Mouse (Mus musculus): ENCODE measurements around the gene Miga2. TPM values are rescaled to one million over a fixed set of nuclear protein-coding genes. Genes with fewer than 3 reads are reported as not detected.

Miga2 gene
- 29.6 and 31.0 TPM in 2 replicates for polyA plus RNA-seq (2016; fragmentation: Nextera tagmentation; extraction: Ambion mirVana)

DNA sequence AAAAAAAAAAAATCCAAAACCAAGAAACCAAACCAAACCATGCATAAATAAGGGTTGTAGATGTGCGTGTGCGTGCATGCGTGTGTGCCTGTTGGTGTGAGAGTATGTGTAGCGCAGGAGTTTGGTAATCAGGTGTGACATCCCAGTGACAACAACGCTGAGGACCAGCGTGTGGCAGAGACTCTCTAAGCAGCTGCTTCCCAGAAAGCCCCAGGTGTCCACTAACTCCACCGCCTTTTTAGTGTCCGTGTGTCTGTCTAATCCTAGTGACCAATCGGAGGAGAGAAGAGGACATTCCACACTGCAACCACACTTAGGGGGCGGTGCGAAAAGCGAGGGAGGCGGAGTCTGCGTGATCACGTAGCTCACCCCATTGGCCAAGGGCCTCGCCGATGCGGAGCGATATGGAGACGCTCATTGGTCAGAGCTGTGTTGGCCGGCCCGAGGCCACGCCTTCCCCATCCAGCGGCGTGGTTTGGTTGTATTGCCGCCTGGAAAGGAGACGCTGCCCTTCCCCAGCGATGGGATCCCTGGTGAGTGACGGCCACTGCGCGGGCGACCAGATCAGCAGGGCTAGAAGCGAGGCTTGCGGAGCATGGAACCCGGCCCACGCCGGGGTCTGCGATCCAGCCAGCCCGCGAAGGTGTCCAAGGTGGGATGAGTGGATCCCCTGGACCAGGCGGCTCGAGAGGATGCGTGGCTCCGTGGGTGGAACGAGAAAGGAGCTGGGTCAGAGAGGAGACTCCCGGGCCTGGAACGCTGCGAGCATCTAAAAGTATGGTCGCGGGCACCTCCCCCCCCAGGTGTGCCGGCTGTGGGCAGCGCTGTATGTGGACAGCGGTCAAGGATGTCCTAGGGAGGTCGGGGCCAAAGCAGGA, at the start of gene Miga2:
Miga2 (plus strand) TSS at position 461 of the 878 bp plus-strand sequence.
- peak within 1 kb of the TSS; percentile 76 for H3K27ac ChIP-seq
- peaks cover 17% of the 10 kb centered on the region for H3K36me3 ChIP-seq
- H3K9ac ChIP-seq, result peak within 1 kb of the TSS; percentile 88
- peak within 1 kb of the TSS; percentile 87 for H3K4me2 ChIP-seq (replicated peaks)
- H3K4me3 ChIP-seq, result peak within 1 kb of the TSS; percentile 92
- under 1% methylated on average over 54 of the region's 54 CpGs for WGBS
- ATAC-seq (ENCODE audit: insufficient number of reproducible peaks, insufficient read depth, low FRiP score, low TSS enrichment), result peak; percentile 98
- H3K9me3 ChIP-seq, result no peaks in the 10 kb centered on the region
- no peaks in the 10 kb centered on the region for H3K27me3 ChIP-seq
- peaks cover 11% of the 10 kb centered on the region for H3K4me1 ChIP-seq

GRCm38 (mm10) chr2:30316136-30316535, 47.9 kb upstream of the Miga2 start:
- Histone ChIP-seq H3K27me3 (no peaks in the 10 kb centered on the region), H3K4me1 (no peaks in the 10 kb centered on the region), H3K9me3 (no peaks in the 10 kb centered on the region), H3K36me3 (peaks cover 90% of the 10 kb centered on the region), H3K27ac (no peak overlapping the region), H3K9ac (no peak overlapping the region), H3K4me3 (no peak overlapping the region), H3K4me2 (replicated peaks) (no peak overlapping the region)
- ATAC-seq (ENCODE audit: insufficient number of reproducible peaks, insufficient read depth, low FRiP score, low TSS enrichment), result no peak
- 87% methylated on average over 4 of the region's 4 CpGs for WGBS

GRCm38 (mm10) chr2:30316955-30317354, 47.1 kb upstream of the Miga2 start:
- no peak overlapping the region for H3K4me3 ChIP-seq
- no peaks in the 10 kb centered on the region for H3K4me1 ChIP-seq
- no peak overlapping the region for H3K4me2 ChIP-seq (replicated peaks)
- H3K9me3 ChIP-seq, result no peaks in the 10 kb centered on the region
- H3K27ac ChIP-seq, result no peak overlapping the region
- ATAC-seq (ENCODE audit: insufficient number of reproducible peaks, insufficient read depth, low FRiP score, low TSS enrichment), result no peak
- 92% methylated on average over 5 of the region's 5 CpGs for WGBS
- no peaks in the 10 kb centered on the region for H3K27me3 ChIP-seq
- H3K9ac ChIP-seq, result no peak overlapping the region
- peaks cover 92% of the 10 kb centered on the region for H3K36me3 ChIP-seq

DNA sequence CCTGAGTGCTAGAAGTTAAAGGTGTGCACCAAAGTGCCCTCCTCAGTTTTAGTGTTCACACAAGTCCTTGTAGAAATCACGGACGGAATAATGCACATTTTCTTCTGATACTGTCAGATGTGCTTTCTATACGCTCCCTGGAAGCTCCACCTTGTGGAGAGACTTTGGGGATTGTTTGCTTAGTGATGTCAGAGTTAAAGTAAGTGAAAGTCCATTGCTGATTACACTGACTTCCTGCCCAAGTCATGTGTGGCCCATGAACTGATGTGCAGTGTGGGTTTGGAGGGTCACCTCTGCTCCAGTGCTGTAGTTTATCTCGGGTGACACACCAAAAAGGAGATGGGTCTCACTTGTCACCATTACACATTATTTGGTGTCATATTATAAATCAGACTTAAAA, 44.8 kb upstream of the Miga2 start:
- H3K9me3 ChIP-seq, result no peaks in the 10 kb centered on the region
- H3K4me1 ChIP-seq, result no peaks in the 10 kb centered on the region
- no peak overlapping the region for H3K27ac ChIP-seq
- no peak for ATAC-seq (ENCODE audit: insufficient number of reproducible peaks, insufficient read depth, low FRiP score, low TSS enrichment)
- no peaks in the 10 kb centered on the region for H3K27me3 ChIP-seq
- 84% methylated on average over 4 of the region's 4 CpGs for WGBS
- no peak overlapping the region for H3K4me2 ChIP-seq (replicated peaks)
- no peak overlapping the region for H3K4me3 ChIP-seq
- peaks cover 92% of the 10 kb centered on the region for H3K36me3 ChIP-seq
- no peak overlapping the region for H3K9ac ChIP-seq

DNA sequence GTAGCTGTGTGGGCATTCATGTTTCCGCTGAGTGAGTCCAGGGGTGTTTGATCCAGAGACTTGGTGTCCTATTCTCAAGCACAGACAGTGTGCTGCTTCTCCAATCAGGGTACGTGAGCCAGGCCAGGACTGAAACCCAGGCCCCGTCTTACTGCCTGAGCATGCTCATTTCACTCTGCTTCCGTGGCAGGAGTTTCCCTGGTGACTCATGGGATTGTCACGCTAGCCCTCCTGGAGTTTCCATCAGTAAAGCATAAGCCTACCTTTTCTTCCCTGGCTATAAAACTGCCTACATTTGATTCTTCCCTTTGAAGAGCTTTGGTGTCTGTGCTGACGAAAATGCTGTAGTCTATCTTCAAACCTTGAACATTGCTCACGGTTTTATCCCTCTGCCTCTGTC, 40.9 kb upstream of the Miga2 start:
- H3K4me1 ChIP-seq, result no peaks in the 10 kb centered on the region
- 92% methylated on average over 7 of the region's 7 CpGs for WGBS
- H3K9ac ChIP-seq, result no peak overlapping the region
- H3K4me2 ChIP-seq (replicated peaks), result no peak overlapping the region
- ATAC-seq (ENCODE audit: insufficient number of reproducible peaks, insufficient read depth, low FRiP score, low TSS enrichment), result no peak
- H3K9me3 ChIP-seq, result no peaks in the 10 kb centered on the region
- H3K4me3 ChIP-seq, result no peak overlapping the region
- peaks cover 92% of the 10 kb centered on the region for H3K36me3 ChIP-seq
- no peak overlapping the region for H3K27ac ChIP-seq
- no peaks in the 10 kb centered on the region for H3K27me3 ChIP-seq

GRCm38 (mm10) chr2:30325296-30325695, 38.7 kb upstream of the Miga2 start:
- ATAC-seq (ENCODE audit: insufficient number of reproducible peaks, insufficient read depth, low FRiP score, low TSS enrichment), result no peak
- Histone ChIP-seq H3K36me3 (peaks cover 96% of the 10 kb centered on the region), H3K4me1 (no peaks in the 10 kb centered on the region), H3K9ac (no peak overlapping the region), H3K27ac (no peak overlapping the region), H3K9me3 (no peaks in the 10 kb centered on the region), H3K27me3 (no peaks in the 10 kb centered on the region), H3K4me3 (no peak overlapping the region), H3K4me2 (replicated peaks) (no peak overlapping the region)
- 93% methylated on average over 5 of the region's 5 CpGs for WGBS

DNA sequence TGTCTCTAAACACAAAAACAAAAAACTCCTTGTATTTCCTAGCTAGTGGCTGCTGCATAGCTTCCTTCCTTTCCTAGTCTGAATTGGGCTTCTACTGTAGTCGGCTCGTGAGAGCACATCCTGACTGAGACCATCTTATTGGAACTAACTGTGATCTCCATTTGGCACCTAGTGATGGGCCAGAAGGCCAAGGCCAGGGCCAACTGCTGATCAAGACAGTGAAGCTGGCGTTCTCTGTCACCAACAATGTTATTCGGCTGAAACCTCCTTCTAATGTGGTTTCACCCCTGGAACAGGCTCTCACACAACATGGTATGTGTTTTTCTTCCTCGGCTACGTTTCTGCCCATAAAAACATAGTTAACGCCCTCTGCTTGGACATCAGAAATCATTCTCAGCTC, 36.8 kb upstream of the Miga2 start:
- ATAC-seq (ENCODE audit: insufficient number of reproducible peaks, insufficient read depth, low FRiP score, low TSS enrichment), result no peak
- Histone ChIP-seq H3K4me1 (no peaks in the 10 kb centered on the region), H3K9ac (no peak overlapping the region), H3K9me3 (no peaks in the 10 kb centered on the region), H3K4me2 (replicated peaks) (no peak overlapping the region), H3K27me3 (no peaks in the 10 kb centered on the region), H3K36me3 (peaks cover 91% of the 10 kb centered on the region), H3K27ac (no peak overlapping the region), H3K4me3 (no peak overlapping the region)
- 90% methylated on average over 7 of the region's 7 CpGs for WGBS

GRCm38 (mm10) chr2:30328791-30329190, 35.2 kb upstream of the Miga2 start:
- Histone ChIP-seq H3K27me3 (no peaks in the 10 kb centered on the region), H3K4me3 (no peak overlapping the region), H3K27ac (no peak overlapping the region), H3K36me3 (peaks cover 91% of the 10 kb centered on the region), H3K4me1 (no peaks in the 10 kb centered on the region), H3K4me2 (replicated peaks) (no peak overlapping the region), H3K9me3 (no peaks in the 10 kb centered on the region), H3K9ac (no peak overlapping the region)
- no peak for ATAC-seq (ENCODE audit: insufficient number of reproducible peaks, insufficient read depth, low FRiP score, low TSS enrichment)
- WGBS, result 95% methylated on average over 3 of the region's 3 CpGs

GRCm38 (mm10) chr2:30335324-30335723, 28.7 kb upstream of the Miga2 start:
- Histone ChIP-seq H3K27me3 (no peaks in the 10 kb centered on the region), H3K4me2 (replicated peaks) (no peak overlapping the region), H3K4me1 (no peaks in the 10 kb centered on the region), H3K27ac (no peak overlapping the region), H3K9ac (no peak overlapping the region), H3K4me3 (no peak overlapping the region), H3K9me3 (no peaks in the 10 kb centered on the region), H3K36me3 (peaks cover 87% of the 10 kb centered on the region)
- WGBS, result 99% methylated on average over 2 of the region's 2 CpGs
- ATAC-seq (ENCODE audit: insufficient number of reproducible peaks, insufficient read depth, low FRiP score, low TSS enrichment), result no peak

DNA sequence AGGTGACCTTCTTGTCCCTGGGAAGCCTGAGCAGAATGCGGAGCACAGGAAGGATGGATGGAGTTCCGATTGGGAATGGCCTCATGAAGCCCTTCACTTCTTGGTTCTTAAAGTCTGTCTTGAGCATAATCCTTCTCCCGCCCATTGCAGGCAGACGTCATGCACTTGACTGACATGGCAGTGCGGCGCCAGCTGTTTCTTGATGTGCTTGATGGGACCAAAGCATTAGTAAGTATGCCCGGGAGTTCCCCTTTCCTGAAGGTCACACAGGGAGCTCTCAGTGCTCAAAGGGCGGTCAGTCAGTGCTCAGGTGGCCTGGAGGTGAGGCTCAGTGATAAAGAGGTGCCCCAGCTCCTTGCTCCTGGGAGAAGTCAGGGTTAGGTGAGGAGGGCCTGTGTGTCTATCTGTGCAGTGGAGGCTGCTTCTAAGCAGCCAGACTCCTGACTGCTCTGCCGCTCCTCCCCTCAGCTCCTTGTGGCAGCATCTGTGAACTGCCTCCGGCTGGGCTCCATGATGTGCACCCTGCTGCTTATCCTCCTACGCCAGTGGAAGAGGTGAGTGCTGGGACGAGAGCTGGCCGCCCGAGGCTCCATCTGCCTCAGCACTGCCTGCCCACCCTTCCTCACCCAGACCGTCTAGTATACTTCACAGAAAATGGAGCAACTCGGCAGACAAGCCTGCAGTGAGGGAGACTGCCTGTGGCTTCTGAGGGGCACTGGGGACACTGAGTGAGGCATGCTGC, 27.7 kb upstream of the Miga2 start:
- ATAC-seq (ENCODE audit: insufficient number of reproducible peaks, insufficient read depth, low FRiP score, low TSS enrichment), result no peak
- Histone ChIP-seq H3K36me3 (peaks cover 92% of the 10 kb centered on the region), H3K4me3 (no peak overlapping the region), H3K27me3 (no peaks in the 10 kb centered on the region), H3K4me1 (no peaks in the 10 kb centered on the region), H3K27ac (no peak overlapping the region), H3K4me2 (replicated peaks) (no peak overlapping the region), H3K9ac (no peak overlapping the region), H3K9me3 (no peaks in the 10 kb centered on the region)
- WGBS, result 89% methylated on average over 16 of the region's 16 CpGs

- ATAC-seq (ENCODE audit: insufficient number of reproducible peaks, insufficient read depth, low FRiP score, low TSS enrichment), result no peak
- peaks cover 94% of the 10 kb centered on the region for H3K36me3 ChIP-seq
- H3K27me3 ChIP-seq, result no peaks in the 10 kb centered on the region
- H3K4me3 ChIP-seq, result no peak overlapping the region
- no peaks in the 10 kb centered on the region for H3K9me3 ChIP-seq
- no peak overlapping the region for H3K4me2 ChIP-seq (replicated peaks)
- H3K4me1 ChIP-seq, result no peaks in the 10 kb centered on the region
- no peak overlapping the region for H3K27ac ChIP-seq
- H3K9ac ChIP-seq, result no peak overlapping the region
- 90% methylated on average over 12 of the region's 12 CpGs for WGBS
Observed at GRCm38 (mm10) chr2:30337179-30337578, 26.9 kb upstream of the Miga2 start.

- no peaks in the 10 kb centered on the region for H3K4me1 ChIP-seq
- no peak overlapping the region for H3K4me3 ChIP-seq
- peaks cover 95% of the 10 kb centered on the region for H3K36me3 ChIP-seq
- WGBS, result 92% methylated on average over 3 of the region's 3 CpGs
- no peak overlapping the region for H3K4me2 ChIP-seq (replicated peaks)
- ATAC-seq (ENCODE audit: insufficient number of reproducible peaks, insufficient read depth, low FRiP score, low TSS enrichment), result no peak
- H3K9ac ChIP-seq, result no peak overlapping the region
- no peaks in the 10 kb centered on the region for H3K27me3 ChIP-seq
- H3K27ac ChIP-seq, result no peak overlapping the region
- no peaks in the 10 kb centered on the region for H3K9me3 ChIP-seq
Observed at GRCm38 (mm10) chr2:30342061-30342460, 22.0 kb upstream of the Miga2 start.

Data from embryonic facial prominence, embryonic 12.5 days (tissue).